Mouse (Mus musculus): ENCODE results near the gene Cnr1. TPM values are rescaled to one million over a fixed set of nuclear protein-coding genes. Genes with fewer than 3 reads are reported as not detected.

Cnr1 gene
- 5.9 and 6.4 TPM in 2 replicates for polyA plus RNA-seq (2014; fragmentation: Nextera tagmentation; extraction: Ambion mirVana)

DNA sequence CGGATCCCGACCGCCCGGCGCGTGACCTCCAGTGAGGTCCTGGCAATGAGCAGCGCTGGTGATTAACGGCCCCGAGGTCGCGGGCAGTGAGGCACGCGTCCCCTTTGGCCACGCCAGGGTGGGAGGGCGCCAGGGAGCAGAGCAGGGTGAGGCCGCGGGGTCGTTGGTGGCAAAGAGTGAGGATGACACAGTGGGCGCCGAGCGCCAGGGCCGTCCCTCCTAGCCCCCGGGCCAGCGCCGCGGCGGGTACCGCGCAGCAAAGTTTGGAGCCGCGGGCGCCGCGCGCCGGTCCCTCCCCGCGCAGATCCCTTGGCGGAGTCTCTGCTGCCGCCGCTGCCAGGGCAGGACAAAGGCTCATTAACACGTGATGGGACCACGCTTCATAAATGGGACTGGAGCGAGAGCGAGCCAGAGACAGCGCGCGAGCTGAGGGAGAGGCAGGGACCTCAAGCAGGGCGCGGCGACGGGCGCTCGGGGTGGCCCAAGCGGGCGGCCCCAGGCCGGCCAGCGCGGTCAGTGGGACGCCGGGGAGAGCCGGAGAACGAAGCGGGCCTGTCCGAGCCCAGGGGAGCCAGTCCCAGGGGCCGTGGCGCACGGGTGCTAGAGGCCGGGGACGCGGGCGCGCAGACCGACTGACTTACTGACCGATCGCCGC, at the start of gene Cnr1:
Gene Cnr1 (plus strand): TSS at position 360 of the 655 bp plus-strand sequence.
- no peaks in the 10 kb centered on the region for H3K36me3 ChIP-seq (ENCODE audit: control insufficient read depth, insufficient read depth, low read length)
- peak; percentile 88 for ATAC-seq (ENCODE audit: insufficient number of reproducible peaks, insufficient read depth, low FRiP score, low read depth)
- peak within 1 kb of the TSS; percentile 63 for H3K4me3 ChIP-seq (ENCODE audit: low read depth, low read length)
- peak within 1 kb of the TSS; percentile 58 for H3K9ac ChIP-seq (replicated peaks; ENCODE audit: low read depth, low read length)
- under 1% methylated on average over 75 of the region's 77 CpGs for WGBS
- H3K27ac ChIP-seq (ENCODE audit: low read length), result peak within 1 kb of the TSS; percentile 81
- H3K27me3 ChIP-seq (ENCODE audit: control insufficient read depth, insufficient read depth, low read length), result peaks cover 3% of the 10 kb centered on the region; the same call in 1 of the 2 replicates
- H3K4me1 ChIP-seq (ENCODE audit: control insufficient read depth, insufficient read depth, low read length), result no peaks in the 10 kb centered on the region
- H3K9me3 ChIP-seq (ENCODE audit: control insufficient read depth, low read depth, low read length), result no peaks in the 10 kb centered on the region
- H3K4me2 ChIP-seq (replicated peaks; ENCODE audit: low read depth, low read length), result peak within 1 kb of the TSS; percentile 90

DNA sequence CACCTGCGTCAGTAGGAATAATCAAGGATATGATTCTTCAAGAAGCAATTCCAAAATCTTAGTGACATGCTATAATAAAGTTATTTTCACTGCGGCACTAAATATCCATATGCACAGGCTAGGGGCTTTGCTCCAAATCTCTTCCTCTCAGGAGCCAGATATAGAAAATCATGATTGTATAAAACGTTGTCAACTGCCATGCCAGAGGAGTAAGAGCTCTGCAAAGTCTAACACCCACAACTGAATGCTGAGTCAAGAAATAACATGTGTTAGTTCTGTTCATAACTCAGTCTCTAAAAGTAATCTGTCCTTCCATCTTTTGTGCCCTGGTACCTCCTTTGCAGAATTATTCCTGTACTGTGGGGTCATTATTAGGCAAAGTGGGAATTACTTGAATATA, 44.4 kb upstream of the Cnr1 start:
- WGBS, result 95% methylated on average over 3 of the region's 3 CpGs
- Histone ChIP-seq H3K4me3 (ENCODE audit: low read depth, low read length) (no peak overlapping the region), H3K9me3 (ENCODE audit: control insufficient read depth, low read depth, low read length) (no peaks in the 10 kb centered on the region), H3K36me3 (ENCODE audit: control insufficient read depth, insufficient read depth, low read length) (no peaks in the 10 kb centered on the region), H3K4me1 (ENCODE audit: control insufficient read depth, insufficient read depth, low read length) (no peaks in the 10 kb centered on the region), H3K4me2 (replicated peaks; ENCODE audit: low read depth, low read length) (no peak overlapping the region), H3K27ac (ENCODE audit: low read length) (no peak overlapping the region), H3K9ac (replicated peaks; ENCODE audit: low read depth, low read length) (no peak overlapping the region), H3K27me3 (ENCODE audit: control insufficient read depth, insufficient read depth, low read length) (no peaks in the 10 kb centered on the region)
- no peak for ATAC-seq (ENCODE audit: insufficient number of reproducible peaks, insufficient read depth, low FRiP score, low read depth)

DNA sequence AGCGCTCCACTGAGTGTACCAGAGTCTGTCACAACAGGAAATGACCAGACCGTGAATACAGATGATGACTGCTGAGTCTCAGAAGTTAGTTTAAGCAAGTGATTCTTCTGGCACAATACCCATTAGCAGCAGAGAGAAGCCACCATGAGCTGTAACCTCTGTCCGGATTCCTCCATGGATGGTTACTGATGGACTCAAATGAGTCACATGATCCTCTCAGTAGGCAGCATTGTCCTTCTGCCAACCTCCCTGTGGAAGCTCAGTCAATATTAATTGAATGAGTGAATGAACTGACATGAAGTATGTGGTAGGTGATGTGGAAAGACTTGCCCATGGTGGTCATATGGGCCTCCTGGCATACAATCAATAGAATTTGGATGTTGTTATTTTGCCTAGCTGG, 38.4 kb upstream of the Cnr1 start:
- Histone ChIP-seq H3K36me3 (ENCODE audit: control insufficient read depth, insufficient read depth, low read length) (no peaks in the 10 kb centered on the region), H3K9ac (replicated peaks; ENCODE audit: low read depth, low read length) (no peak overlapping the region), H3K4me2 (replicated peaks; ENCODE audit: low read depth, low read length) (no peak overlapping the region), H3K27ac (ENCODE audit: low read length) (no peak overlapping the region), H3K27me3 (ENCODE audit: control insufficient read depth, insufficient read depth, low read length) (no peaks in the 10 kb centered on the region), H3K4me1 (ENCODE audit: control insufficient read depth, insufficient read depth, low read length) (no peaks in the 10 kb centered on the region), H3K9me3 (ENCODE audit: control insufficient read depth, low read depth, low read length) (no peaks in the 10 kb centered on the region), H3K4me3 (ENCODE audit: low read depth, low read length) (no peak overlapping the region)
- 63% methylated on average over 3 of the region's 3 CpGs for WGBS
- no peak for ATAC-seq (ENCODE audit: insufficient number of reproducible peaks, insufficient read depth, low FRiP score, low read depth)

DNA sequence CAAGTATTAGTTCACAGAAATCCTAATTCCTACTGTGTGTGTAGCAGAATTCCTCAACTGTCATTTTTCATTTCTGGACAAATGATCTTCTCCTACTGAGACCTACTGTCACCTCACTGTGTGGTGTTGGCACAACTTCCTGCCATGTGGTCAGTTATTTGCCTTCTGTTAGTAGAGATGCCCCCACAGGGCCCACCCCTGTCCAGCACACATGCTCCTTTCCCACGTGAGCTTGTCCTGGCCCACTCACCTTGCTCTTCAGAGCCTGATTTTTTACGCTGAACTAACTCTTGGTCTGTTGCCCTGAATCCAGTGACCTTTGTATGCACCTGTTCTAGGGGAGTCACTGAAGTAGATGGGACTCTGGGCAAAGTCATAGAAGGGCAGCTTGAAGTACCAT, 34.4 kb upstream of the Cnr1 start:
- Histone ChIP-seq H3K36me3 (ENCODE audit: control insufficient read depth, insufficient read depth, low read length) (no peaks in the 10 kb centered on the region), H3K27me3 (ENCODE audit: control insufficient read depth, insufficient read depth, low read length) (no peaks in the 10 kb centered on the region), H3K9ac (replicated peaks; ENCODE audit: low read depth, low read length) (no peak overlapping the region), H3K4me2 (replicated peaks; ENCODE audit: low read depth, low read length) (no peak overlapping the region), H3K4me3 (ENCODE audit: low read depth, low read length) (no peak overlapping the region), H3K9me3 (ENCODE audit: control insufficient read depth, low read depth, low read length) (no peaks in the 10 kb centered on the region), H3K4me1 (ENCODE audit: control insufficient read depth, insufficient read depth, low read length) (no peaks in the 10 kb centered on the region), H3K27ac (ENCODE audit: low read length) (no peak overlapping the region)
- no peak for ATAC-seq (ENCODE audit: insufficient number of reproducible peaks, insufficient read depth, low FRiP score, low read depth)
- 87% methylated on average over 2 of the region's 2 CpGs for WGBS

DNA sequence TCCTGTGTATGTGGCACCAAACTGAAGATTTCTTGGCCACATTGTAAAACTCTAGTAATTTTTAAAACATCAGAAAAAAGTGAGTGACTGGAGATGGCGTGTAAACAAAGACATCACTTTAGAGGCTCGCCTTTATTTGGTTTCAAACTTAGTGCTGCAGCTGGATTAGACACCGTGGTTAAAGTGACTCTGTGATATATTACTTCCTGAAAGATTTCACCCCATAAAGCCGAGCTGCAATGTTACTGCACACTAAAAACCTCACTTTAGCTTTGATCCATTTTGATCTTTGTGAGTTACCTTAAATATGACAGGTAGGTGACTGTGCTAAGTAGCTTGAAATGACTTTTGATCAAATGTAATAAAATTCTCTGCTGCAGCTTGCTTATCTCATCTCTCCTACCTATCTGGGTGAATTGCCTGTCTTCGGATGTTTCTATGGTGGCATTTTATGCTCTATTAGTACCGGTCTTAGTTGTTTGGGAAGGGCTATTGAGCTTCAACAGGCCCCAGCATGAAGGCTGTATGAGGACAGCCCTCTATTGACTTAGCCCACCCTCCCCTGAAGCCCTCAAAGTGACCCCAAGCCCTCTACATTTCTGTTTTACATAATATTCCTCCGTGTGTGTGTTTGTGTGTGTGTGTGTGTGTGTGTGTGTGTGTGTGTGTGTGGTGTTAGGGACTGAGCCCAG, 32.1 kb upstream of the Cnr1 start:
- no peak for ATAC-seq (ENCODE audit: insufficient number of reproducible peaks, insufficient read depth, low FRiP score, low read depth)
- Histone ChIP-seq H3K4me1 (ENCODE audit: control insufficient read depth, insufficient read depth, low read length) (no peaks in the 10 kb centered on the region), H3K9me3 (ENCODE audit: control insufficient read depth, low read depth, low read length) (no peaks in the 10 kb centered on the region), H3K36me3 (ENCODE audit: control insufficient read depth, insufficient read depth, low read length) (no peaks in the 10 kb centered on the region), H3K4me3 (ENCODE audit: low read depth, low read length) (no peak overlapping the region), H3K27me3 (ENCODE audit: control insufficient read depth, insufficient read depth, low read length) (no peaks in the 10 kb centered on the region), H3K4me2 (replicated peaks; ENCODE audit: low read depth, low read length) (no peak overlapping the region), H3K9ac (replicated peaks; ENCODE audit: low read depth, low read length) (no peak overlapping the region), H3K27ac (ENCODE audit: low read length) (no peak overlapping the region)
- WGBS, result 17% methylated on average over 7 of the region's 7 CpGs

DNA sequence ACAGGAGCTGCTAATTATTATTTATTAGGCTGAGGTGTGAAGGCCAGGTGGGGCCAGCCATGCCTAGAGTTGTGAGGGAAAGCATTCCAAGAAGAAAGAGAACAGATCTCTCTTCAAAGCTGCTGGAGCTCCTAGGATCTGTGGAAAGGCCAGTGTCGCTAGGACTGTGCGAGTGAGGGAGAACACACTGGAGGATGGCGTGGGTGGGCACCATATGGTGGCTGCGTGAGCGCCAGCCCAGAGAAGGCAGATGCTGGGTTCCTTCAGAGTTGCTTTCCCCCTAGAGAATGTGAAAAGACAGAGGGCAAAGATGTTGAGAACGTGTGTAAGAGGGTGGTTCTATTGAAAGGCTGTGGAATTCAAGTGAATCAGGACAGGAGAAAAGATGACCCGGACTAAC, 30.6 kb upstream of the Cnr1 start:
- Histone ChIP-seq H3K9ac (replicated peaks; ENCODE audit: low read depth, low read length) (no peak overlapping the region), H3K36me3 (ENCODE audit: control insufficient read depth, insufficient read depth, low read length) (no peaks in the 10 kb centered on the region), H3K4me1 (ENCODE audit: control insufficient read depth, insufficient read depth, low read length) (no peaks in the 10 kb centered on the region), H3K4me3 (ENCODE audit: low read depth, low read length) (no peak overlapping the region), H3K27me3 (ENCODE audit: control insufficient read depth, insufficient read depth, low read length) (no peaks in the 10 kb centered on the region), H3K4me2 (replicated peaks; ENCODE audit: low read depth, low read length) (no peak overlapping the region), H3K27ac (ENCODE audit: low read length) (no peak overlapping the region), H3K9me3 (ENCODE audit: control insufficient read depth, low read depth, low read length) (no peaks in the 10 kb centered on the region)
- WGBS, result 72% methylated on average over 7 of the region's 7 CpGs
- ATAC-seq (ENCODE audit: insufficient number of reproducible peaks, insufficient read depth, low FRiP score, low read depth), result no peak

DNA sequence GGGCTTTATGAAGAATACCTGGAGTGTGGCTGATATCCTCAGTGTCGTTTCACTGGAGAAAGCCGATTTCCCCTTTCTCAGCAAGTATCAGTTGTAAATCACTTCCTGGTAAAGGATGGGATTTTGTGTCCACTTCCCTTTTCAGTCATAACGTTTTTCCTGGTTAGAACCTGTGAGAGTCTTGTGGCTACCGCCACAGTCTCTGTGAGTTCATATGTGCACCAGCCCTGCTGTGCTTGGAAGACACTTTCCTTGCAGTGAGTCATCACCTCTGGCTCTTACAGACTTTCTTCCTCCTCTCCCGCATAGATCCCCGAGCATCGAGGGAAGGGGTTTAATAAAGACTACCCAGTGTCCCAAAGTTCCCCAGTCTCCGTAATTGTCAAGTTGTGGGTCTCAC, 29.3 kb upstream of the Cnr1 start:
- H3K9me3 ChIP-seq (ENCODE audit: control insufficient read depth, low read depth, low read length), result no peaks in the 10 kb centered on the region
- whole genome bisulfite sequencing, result 76% methylated on average over 8 of the region's 8 CpGs
- no peak overlapping the region for H3K4me2 ChIP-seq (replicated peaks; ENCODE audit: low read depth, low read length)
- no peaks in the 10 kb centered on the region for H3K4me1 ChIP-seq (ENCODE audit: control insufficient read depth, insufficient read depth, low read length)
- H3K27me3 ChIP-seq (ENCODE audit: control insufficient read depth, insufficient read depth, low read length), result no peaks in the 10 kb centered on the region
- no peak overlapping the region for H3K27ac ChIP-seq (ENCODE audit: low read length)
- H3K9ac ChIP-seq (replicated peaks; ENCODE audit: low read depth, low read length), result no peak overlapping the region
- H3K36me3 ChIP-seq (ENCODE audit: control insufficient read depth, insufficient read depth, low read length), result no peaks in the 10 kb centered on the region
- no peak overlapping the region for H3K4me3 ChIP-seq (ENCODE audit: low read depth, low read length)
- no peak for ATAC-seq (ENCODE audit: insufficient number of reproducible peaks, insufficient read depth, low FRiP score, low read depth)

DNA sequence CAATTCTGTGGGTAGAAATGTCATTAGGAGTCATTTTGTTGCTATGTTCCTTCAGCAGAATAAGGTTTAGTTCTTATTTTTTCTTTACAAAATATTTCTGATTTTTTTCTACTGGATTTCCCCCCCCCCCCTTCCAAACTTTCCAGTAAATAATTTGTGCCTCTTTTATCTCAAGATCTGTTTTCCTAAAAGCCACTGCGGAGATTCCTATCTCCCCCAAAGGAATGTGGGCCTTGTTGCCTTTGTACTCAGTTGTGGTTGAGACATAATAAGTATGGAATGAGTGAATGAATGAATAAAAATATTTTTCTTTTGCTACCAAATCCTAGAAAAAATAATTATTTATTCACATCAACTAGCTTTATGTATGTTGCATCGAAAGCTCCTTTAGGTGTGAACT, 28.9 kb upstream of the Cnr1 start:
- no peaks in the 10 kb centered on the region for H3K27me3 ChIP-seq (ENCODE audit: control insufficient read depth, insufficient read depth, low read length)
- H3K36me3 ChIP-seq (ENCODE audit: control insufficient read depth, insufficient read depth, low read length), result no peaks in the 10 kb centered on the region
- no peaks in the 10 kb centered on the region for H3K9me3 ChIP-seq (ENCODE audit: control insufficient read depth, low read depth, low read length)
- no peak for ATAC-seq (ENCODE audit: insufficient number of reproducible peaks, insufficient read depth, low FRiP score, low read depth)
- 87% methylated on average over 2 of the region's 2 CpGs for WGBS
- no peak overlapping the region for H3K4me2 ChIP-seq (replicated peaks; ENCODE audit: low read depth, low read length)
- H3K9ac ChIP-seq (replicated peaks; ENCODE audit: low read depth, low read length), result no peak overlapping the region
- H3K4me3 ChIP-seq (ENCODE audit: low read depth, low read length), result no peak overlapping the region
- H3K4me1 ChIP-seq (ENCODE audit: control insufficient read depth, insufficient read depth, low read length), result no peaks in the 10 kb centered on the region
- no peak overlapping the region for H3K27ac ChIP-seq (ENCODE audit: low read length)
